Mouse (Mus musculus) hindbrain, embryonic 16.5 days (tissue): ENCODE measurements at regions not wholly inside any gene's neighbourhood (a gene's known extent, or its start where the extent isn't known, plus 50 kb on each side); places are given as distances from the start of the nearest gene placed in this dataset.

Experiments used
- ATAC-seq: fragments of 200-750 bp; cut with Nextera tagmentation; 2 replicates; pipeline ENCODE4 v1.8.0; 2017; ENCODE audit warnings: moderate TSS enrichment, moderate library complexity
- H3K27ac ChIP-seq: fragments of 300-500 bp; sonication (generic); 2 replicates; pipeline ENCODE4 v1.5.1; 2014; ENCODE audit warnings: low read depth, mild to moderate bottlenecking, control low read depth, low read length, moderate library complexity
- H3K27me3 ChIP-seq: fragments of 300-500 bp; sonication (generic); replicated peaks from 2 replicates; pipeline ENCODE4 v1.6.1; 2014; ENCODE audit warnings: low read length; ENCODE audit not compliant: control insufficient read depth, insufficient read depth
- H3K36me3 ChIP-seq: fragments of 300-500 bp; sonication (generic); 2 replicates; pipeline ENCODE4 v1.6.1; 2014; ENCODE audit warnings: mild to moderate bottlenecking, low read length, moderate library complexity, mixed read lengths; ENCODE audit not compliant: control insufficient read depth, insufficient read depth
- H3K4me1 ChIP-seq: fragments of 300-500 bp; sonication (generic); 2 replicates; pipeline ENCODE4 v1.6.1; 2014; ENCODE audit warnings: low read depth, low read length; ENCODE audit not compliant: control insufficient read depth, insufficient read depth
- H3K4me2 ChIP-seq: fragments of 300-500 bp; sonication (generic); 2 replicates; pipeline ENCODE4 v1.6.1; 2014; ENCODE audit warnings: mild to moderate bottlenecking, low read length, control low read depth, moderate library complexity
- H3K4me3 ChIP-seq: fragments of 300-500 bp; sonication (generic); 2 replicates; pipeline ENCODE4 v1.5.1; 2014; ENCODE audit warnings: mild to moderate bottlenecking, low read length, control low read depth, moderate library complexity
- H3K9ac ChIP-seq: fragments of 300-500 bp; sonication (generic); 2 replicates; pipeline ENCODE4 v1.6.1; 2014; ENCODE audit warnings: low read depth, mild to moderate bottlenecking, control low read depth, low read length, moderate library complexity
- H3K9me3 ChIP-seq: fragments of 300-500 bp; sonication (generic); 2 replicates; pipeline ENCODE4 v1.6.1; 2014; ENCODE audit warnings: mild to moderate bottlenecking, low read length, moderate library complexity; ENCODE audit not compliant: control insufficient read depth
- WGBS: fragments of 180-500 bp; shearing (Covaris S2); extraction: QIAGEN DNeasy Blood & Tissue Kit; methylation state at CpG from one replicate; pipeline ENCODE4 v1.1.7; 2014; 5-methylcytosine and 5-hydroxymethylcytosine counted together

DNA sequence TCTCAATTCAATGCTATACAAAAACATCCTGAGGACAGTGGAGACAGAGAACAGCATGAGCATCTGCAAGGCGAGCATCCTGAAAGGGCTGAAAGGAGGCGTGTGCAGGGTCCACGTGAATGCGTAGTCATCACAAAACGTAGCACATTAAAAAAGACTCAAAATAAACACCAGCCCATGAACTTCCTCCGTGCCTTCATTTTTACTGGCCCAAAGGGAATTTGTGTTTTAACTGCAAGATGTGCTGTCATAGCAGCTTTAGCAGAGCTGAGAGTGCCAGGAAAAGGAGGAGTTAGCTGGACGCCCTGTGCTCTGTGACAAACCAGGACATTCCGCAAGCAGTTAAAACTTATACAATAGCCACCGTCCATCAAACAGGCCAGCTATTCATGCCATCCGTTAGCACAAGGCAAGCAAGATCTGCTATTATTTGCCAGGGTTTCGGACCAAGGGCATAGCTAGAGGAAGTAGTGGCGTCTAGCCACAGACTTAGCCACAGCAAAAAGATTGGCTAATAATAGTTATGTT lies 92.9 kb upstream of the Stmnd1 start:
- no peak overlapping the region; the same call in 1 of the 2 replicates for H3K9ac ChIP-seq

GRCm38 (mm10) chr13:46179916-46180315 lies 93.6 kb upstream of the Stmnd1 start:
- Histone ChIP-seq H3K4me3 (no peak overlapping the region), H3K4me1 (peaks cover 7% of the 10 kb centered on the region), H3K4me2 (no peak overlapping the region), H3K9ac (no peak overlapping the region), H3K9me3 (no peaks in the 10 kb centered on the region), H3K27ac (no peak overlapping the region), H3K36me3 (no peaks in the 10 kb centered on the region), H3K27me3 (no peaks in the 10 kb centered on the region)
- no peak for ATAC-seq
- 82% methylated on average over 3 of the region's 3 CpGs for WGBS

More for the DNA sequence above, 92.9 kb upstream of the Stmnd1 start:
- no peaks in the 10 kb centered on the region for H3K9me3 ChIP-seq
- peak; percentile 40; the same call in 1 of the 2 replicates for ATAC-seq
- H3K4me1 ChIP-seq, result peaks cover 7% of the 10 kb centered on the region
- H3K27me3 ChIP-seq, result no peaks in the 10 kb centered on the region
- peak overlapping the region; percentile 47 for H3K4me2 ChIP-seq
- H3K27ac ChIP-seq, result no peak overlapping the region
- H3K36me3 ChIP-seq, result no peaks in the 10 kb centered on the region
- WGBS, result 4% methylated on average over 12 of the region's 12 CpGs
- peak overlapping the region; percentile 7; the same call in 1 of the 2 replicates for H3K4me3 ChIP-seq

- no peaks in the 10 kb centered on the region for H3K27me3 ChIP-seq
- no peak overlapping the region for H3K4me3 ChIP-seq
- H3K9me3 ChIP-seq, result no peaks in the 10 kb centered on the region
- 20% methylated on average over 8 of the region's 8 CpGs for WGBS
- H3K9ac ChIP-seq, result no peak overlapping the region
- no peaks in the 10 kb centered on the region for H3K4me1 ChIP-seq
- H3K36me3 ChIP-seq, result no peaks in the 10 kb centered on the region
- H3K4me2 ChIP-seq, result peak overlapping the region; percentile 10; the same call in 1 of the 2 replicates
- H3K27ac ChIP-seq, result no peak overlapping the region
- peak; percentile 61; the same call in 1 of the 2 replicates for ATAC-seq
Observed at GRCm38 (mm10) chr13:46173103-46173502, 100.4 kb upstream of the Stmnd1 start.

- Histone ChIP-seq H3K27ac (peak overlapping the region; percentile 10; the same call in 1 of the 2 replicates), H3K36me3 (no peaks in the 10 kb centered on the region), H3K9me3 (no peaks in the 10 kb centered on the region), H3K27me3 (no peaks in the 10 kb centered on the region), H3K9ac (peak overlapping the region; percentile 47), H3K4me2 (peak overlapping the region; percentile 49), H3K4me3 (peak overlapping the region; percentile 21; the same call in 1 of the 2 replicates), H3K4me1 (peaks cover 8% of the 10 kb centered on the region; the same call in 1 of the 2 replicates)
- WGBS, result under 1% methylated on average over 10 of the region's 10 CpGs
- ATAC-seq, result peak; percentile 92
Observed at GRCm38 (mm10) chr13:46162025-46162374, 111.5 kb upstream of the Stmnd1 start.

GRCm38 (mm10) chr13:46161261-46162024 lies 112.1 kb upstream of the Stmnd1 start:
- Histone ChIP-seq H3K4me3 (peak overlapping the region; percentile 21; the same call in 1 of the 2 replicates), H3K27me3 (no peaks in the 10 kb centered on the region), H3K4me2 (peak overlapping the region; percentile 49), H3K4me1 (peaks cover 8% of the 10 kb centered on the region; the same call in 1 of the 2 replicates), H3K36me3 (no peaks in the 10 kb centered on the region), H3K9ac (peak overlapping the region; percentile 47), H3K9me3 (peaks cover 4% of the 10 kb centered on the region; the same call in 1 of the 2 replicates), H3K27ac (peak overlapping the region; percentile 10; the same call in 1 of the 2 replicates)
- ATAC-seq, result peak; percentile 75
- 23% methylated on average over 13 of the region's 13 CpGs for whole genome bisulfite sequencing

DNA sequence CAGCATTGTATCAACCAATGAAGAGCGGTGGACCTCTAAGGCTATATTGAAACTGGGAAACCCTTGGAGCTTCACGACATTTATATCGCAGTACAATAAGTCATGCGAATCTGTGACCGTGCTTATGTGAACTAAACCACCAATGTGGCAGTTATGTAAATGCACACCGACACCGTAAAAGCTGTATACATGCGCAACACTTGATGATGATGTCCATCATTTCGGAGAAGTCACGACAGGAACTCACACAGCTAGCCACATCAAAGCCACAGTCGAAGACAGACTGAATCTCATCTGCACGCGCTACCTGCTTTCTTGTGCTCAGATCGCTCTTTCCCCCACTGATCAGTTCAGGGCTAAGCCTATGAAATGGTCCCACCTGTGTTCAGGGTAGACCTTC lies 114.2 kb upstream of the Stmnd1 start:
- H3K9ac ChIP-seq, result no peak overlapping the region
- WGBS, result 96% methylated on average over 14 of the region's 14 CpGs
- H3K9me3 ChIP-seq, result peaks cover 4% of the 10 kb centered on the region; the same call in 1 of the 2 replicates
- no peak overlapping the region for H3K27ac ChIP-seq
- no peak overlapping the region for H3K4me2 ChIP-seq
- H3K4me3 ChIP-seq, result no peak overlapping the region
- H3K36me3 ChIP-seq, result no peaks in the 10 kb centered on the region
- H3K27me3 ChIP-seq, result no peaks in the 10 kb centered on the region
- peaks cover 8% of the 10 kb centered on the region; the same call in 1 of the 2 replicates for H3K4me1 ChIP-seq
- no peak for ATAC-seq

DNA sequence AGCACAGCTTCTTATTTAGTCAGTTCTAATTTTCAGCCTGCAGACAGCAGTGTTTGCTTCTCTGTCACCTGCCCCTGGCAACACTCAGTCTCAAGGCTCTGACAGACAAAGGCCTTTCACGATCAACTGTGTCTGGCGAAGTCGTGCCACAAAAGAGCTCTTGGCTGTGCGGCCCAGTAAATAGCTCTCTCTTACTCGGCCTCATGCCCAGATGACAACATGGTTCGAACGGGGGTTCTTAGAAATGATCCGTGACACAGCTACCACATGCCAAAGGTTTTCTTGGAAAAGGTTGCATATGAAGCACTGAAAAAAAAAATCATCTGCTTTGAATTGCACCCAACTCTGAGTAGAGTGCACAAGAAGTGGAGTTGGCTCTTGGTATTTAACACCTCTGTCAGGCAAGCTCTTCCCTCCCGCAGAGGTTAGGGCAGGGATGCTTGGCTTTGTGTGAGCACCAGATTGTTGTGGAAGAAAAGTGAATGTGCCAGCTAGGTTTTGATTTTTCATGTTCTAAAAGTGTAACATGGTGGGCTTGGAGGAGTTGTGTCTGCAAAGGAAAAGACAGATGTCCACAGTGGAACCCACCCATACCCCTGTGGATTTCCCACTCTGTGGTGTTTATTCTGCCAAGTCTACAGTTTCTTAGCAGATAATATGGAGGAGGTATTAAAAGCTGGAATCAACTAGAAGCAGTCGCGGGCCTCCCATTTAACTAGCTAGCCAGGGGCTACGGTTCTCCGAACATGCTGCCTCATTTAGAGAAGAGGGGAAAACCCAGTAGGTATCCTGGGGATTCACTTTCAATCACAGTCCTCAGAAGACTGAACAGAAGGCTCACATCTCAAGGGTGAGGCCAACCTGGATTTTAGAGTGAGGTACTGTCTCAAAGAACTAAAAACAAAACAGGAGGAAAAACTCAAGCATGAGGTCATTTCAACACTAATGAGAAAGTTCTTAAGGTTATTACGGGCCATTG lies 120.0 kb upstream of the Stmnd1 start:
- H3K4me3 ChIP-seq, result no peak overlapping the region
- no peak overlapping the region for H3K27ac ChIP-seq
- no peak overlapping the region for H3K9ac ChIP-seq
- 66% methylated on average over 14 of the region's 14 CpGs for WGBS
- H3K36me3 ChIP-seq, result no peaks in the 10 kb centered on the region
- H3K4me2 ChIP-seq, result no peak overlapping the region
- peaks cover 4% of the 10 kb centered on the region; the same call in 1 of the 2 replicates for H3K9me3 ChIP-seq
- H3K27me3 ChIP-seq, result no peaks in the 10 kb centered on the region
- ATAC-seq, result peak; percentile 9; the same call in 1 of the 2 replicates
- H3K4me1 ChIP-seq, result no peaks in the 10 kb centered on the region

GRCm38 (mm10) chr13:46140006-46140405 lies 133.5 kb upstream of the Stmnd1 start:
- ATAC-seq, result no peak

More at GRCm38 (mm10) chr13:46140006-46140405, 133.5 kb upstream of the Stmnd1 start:
- no peaks in the 10 kb centered on the region for H3K27me3 ChIP-seq
- H3K4me1 ChIP-seq, result no peaks in the 10 kb centered on the region
- no peak overlapping the region for H3K9ac ChIP-seq
- no peaks in the 10 kb centered on the region for H3K9me3 ChIP-seq
- H3K27ac ChIP-seq, result no peak overlapping the region
- no peak overlapping the region for H3K4me2 ChIP-seq
- no peak overlapping the region for H3K4me3 ChIP-seq
- H3K36me3 ChIP-seq, result no peaks in the 10 kb centered on the region
- 93% methylated on average over 3 of the region's 3 CpGs for WGBS
